Mouse (Mus musculus): Measurements from ENCODE around the gene Kif1c. TPM values are rescaled to one million over a fixed set of nuclear protein-coding genes. Genes with fewer than 3 reads are reported as not detected.
A peak's percentile ranks its signal among the peaks of the same experiment; 100 is the strongest.

Kif1c gene
- total and polyA plus RNA-seq, 3 experiments = 19.8 to 21.7 TPM; not detected in 1

GRCm38 (mm10) chr11:70651391-70651790 lies 49.0 kb upstream of the Kif1c start:
- H3K9me3 ChIP-seq (replicated peaks; ENCODE audit: insufficient read depth, low read length) = no peaks in the 10 kb centered on the region
- H3K27ac ChIP-seq (ENCODE audit: control insufficient read depth, low read depth, low read length) = peak overlapping the region; percentile 73; the same call in 1 of the 2 replicates
- H3K79me2 ChIP-seq (ENCODE audit: control insufficient read depth, insufficient read depth, low read length, poor library complexity) = peaks cover 78% of the 10 kb centered on the region
- H3K4me1 ChIP-seq (ENCODE audit: control insufficient read depth in 1 of 2, insufficient read depth in 2 of 2, low read length in 2 of 2) = peaks cover 12 to 41% of the 10 kb centered on the region in 2 experiments
- H3K36me3 ChIP-seq (ENCODE audit: control insufficient read depth in 1 of 2, insufficient read depth in 2 of 2, low read length in 2 of 2) = peaks cover 17 to 46% of the 10 kb centered on the region in 2 experiments
- no peak overlapping the region for H3K4me3 ChIP-seq (ENCODE audit: control insufficient read depth in 1 of 2, insufficient read depth in 1 of 2, low read depth in 2 of 2, low read length in 2 of 2)
- no peaks in the 10 kb centered on the region for H3K27me3 ChIP-seq (ENCODE audit: control insufficient read depth in 1 of 2, insufficient read depth in 2 of 2, low read length in 2 of 2)
- TF ChIP-seq ZKSCAN1 (IDR thresholded peaks at IDR 0.05; ENCODE audit: low read depth, low read length) = no peak
- no peak for TF ChIP-seq ZNF384 (IDR thresholded peaks at IDR 0.05; ENCODE audit: low read depth, low read length)
- no peak for TF ChIP-seq RCOR1 (IDR thresholded peaks at IDR 0.05; ENCODE audit: low read depth, low read length)
- no peak for TF ChIP-seq USF2 (IDR thresholded peaks at IDR 0.05; ENCODE audit: borderline replicate concordance in 1 of 2, insufficient read depth in 1 of 2, low read depth in 1 of 2, low read length in 2 of 2)
- TF ChIP-seq POLR2AphosphoS2 (IDR thresholded peaks at IDR 0.05; ENCODE audit: low read length) = peak; percentile 75
- no peak for TF ChIP-seq UBTF (IDR thresholded peaks at IDR 0.05; ENCODE audit: borderline replicate concordance, insufficient read depth, low read depth, low read length)
- TF ChIP-seq BHLHE40 (IDR thresholded peaks at IDR 0.05; ENCODE audit: borderline replicate concordance, low read depth, low read length) = no peak
- no peak for TF ChIP-seq GATA1 (IDR thresholded peaks at IDR 0.05; ENCODE audit: low read depth, low read length)
- TF ChIP-seq POLR2AphosphoS5 (IDR thresholded peaks at IDR 0.05; ENCODE audit: borderline replicate concordance, low read depth, low read length) = no peak
- peak; percentile 69 for TF ChIP-seq USF1 (IDR thresholded peaks at IDR 0.05; ENCODE audit: low read depth, low read length)
- 0 out of 2 replicates have a peak, but pooled peaks have one; percentile 14 for TF ChIP-seq ZMIZ1 (IDR thresholded peaks at IDR 0.05; ENCODE audit: low read depth, low read length)
- no peak for TF ChIP-seq RAD21 (IDR thresholded peaks at IDR 0.05; ENCODE audit: low read depth, low read length)
- TF ChIP-seq TAL1 (IDR thresholded peaks at IDR 0.05; ENCODE audit: low read length) = no peak
- TF ChIP-seq ZC3H11A (IDR thresholded peaks at IDR 0.05; ENCODE audit: low read depth, low read length) = no peak
- no peak for TF ChIP-seq MYB (IDR thresholded peaks at IDR 0.05; ENCODE audit: low read depth, low read length)
- TF ChIP-seq KAT2A (conservative IDR thresholded peaks at IDR 0.05; ENCODE audit: low read depth, low read length) = no peak
- no peak for TF ChIP-seq MAFK (IDR thresholded peaks at IDR 0.05; ENCODE audit: borderline replicate concordance, low read depth, low read length)
- no peak for TF ChIP-seq CHD1 (IDR thresholded peaks at IDR 0.05; ENCODE audit: low read depth, low read length)
- TF ChIP-seq TBP (IDR thresholded peaks at IDR 0.05; ENCODE audit: low read depth, low read length) = no peak
- TF ChIP-seq POLR2A (IDR thresholded peaks at IDR 0.05; ENCODE audit: control insufficient read depth in 1 of 2, insufficient read depth in 1 of 2, low read depth in 1 of 2, low read length in 2 of 2, poor library complexity in 1 of 2) = 0 out of 4 replicates have a peak, but pooled peaks of 1 of the 2 experiments have one; percentile 6
- TF ChIP-seq MAZ (IDR thresholded peaks at IDR 0.05; ENCODE audit: low read depth, low read length) = no peak
- TF ChIP-seq HCFC1 (IDR thresholded peaks at IDR 0.05; ENCODE audit: low read depth, low read length) = no peak
- no peak for TF ChIP-seq SIN3A (IDR thresholded peaks at IDR 0.05; ENCODE audit: low read length)
- no peak for TF ChIP-seq ETS1 (IDR thresholded peaks at IDR 0.05; ENCODE audit: low read depth, low read length)
- DNase-seq (ENCODE audit: low read depth, low spot score) = peak; percentile 65
- H3K9ac ChIP-seq (ENCODE audit: control insufficient read depth, low read depth, low read length, poor library complexity, severe bottlenecking) = peak overlapping the region; percentile 99
